Mouse (Mus musculus): ENCODE data around the gene Spsb4. TPM values are rescaled to one million over a fixed set of nuclear protein-coding genes. Genes with fewer than 3 reads are reported as not detected.

Spsb4 gene
- total and polyA plus RNA-seq, 3 experiments, result not detected

GRCm38 (mm10) chr9:96954063-96954809 is 64.4 kb downstream of the Spsb4 start:
- H3K79me2 ChIP-seq (ENCODE audit: control insufficient read depth, insufficient read depth, low read length, poor library complexity), result no peaks in the 10 kb centered on the region
- no peaks in the 10 kb centered on the region for H3K4me1 ChIP-seq (ENCODE audit: control insufficient read depth in 1 of 2, insufficient read depth in 2 of 2, low read length in 2 of 2)
- TF ChIP-seq E2F4 (IDR thresholded peaks at IDR 0.05; ENCODE audit: borderline replicate concordance, low read depth, low read length) (no peak), UBTF (IDR thresholded peaks at IDR 0.05; ENCODE audit: borderline replicate concordance, insufficient read depth, low read depth, low read length) (no peak), MEF2A (IDR thresholded peaks at IDR 0.05; ENCODE audit: extremely low read depth, insufficient replicate concordance, low read depth, low read length, poor library complexity, severe bottlenecking) (no peak), ZMIZ1 (IDR thresholded peaks at IDR 0.05; ENCODE audit: low read depth, low read length) (no peak), JUND (IDR thresholded peaks at IDR 0.05; ENCODE audit: low read depth, low read length) (no peak), GABPA (IDR thresholded peaks at IDR 0.05; ENCODE audit: low read depth, low read length) (no peak), GATA1 (IDR thresholded peaks at IDR 0.05; ENCODE audit: low read depth, low read length) (no peak), KAT2A (conservative IDR thresholded peaks at IDR 0.05; ENCODE audit: low read depth, low read length) (no peak), POLR2AphosphoS5 (IDR thresholded peaks at IDR 0.05; ENCODE audit: borderline replicate concordance, low read depth, low read length) (no peak), ZC3H11A (IDR thresholded peaks at IDR 0.05; ENCODE audit: low read depth, low read length) (no peak), SMC3 (IDR thresholded peaks at IDR 0.05; ENCODE audit: low read depth, low read length) (no peak), POLR2A (IDR thresholded peaks at IDR 0.05; ENCODE audit: control insufficient read depth in 1 of 2, insufficient read depth in 1 of 2, low read depth in 1 of 2, low read length in 2 of 2, poor library complexity in 1 of 2) (no peak), MYC (IDR thresholded peaks at IDR 0.05; ENCODE audit: low read depth, low read length) (no peak), ZKSCAN1 (IDR thresholded peaks at IDR 0.05; ENCODE audit: low read depth, low read length) (no peak)
- H3K27me3 ChIP-seq (ENCODE audit: control insufficient read depth in 1 of 2, insufficient read depth in 2 of 2, low read length in 2 of 2), result no peaks in the 10 kb centered on the region
- no peak overlapping the region for H3K4me3 ChIP-seq (ENCODE audit: control insufficient read depth in 1 of 2, insufficient read depth in 1 of 2, low read depth in 2 of 2, low read length in 2 of 2)
- H3K36me3 ChIP-seq (ENCODE audit: control insufficient read depth in 1 of 2, insufficient read depth in 2 of 2, low read length in 2 of 2), result no peaks in the 10 kb centered on the region
- no peak overlapping the region for H3K27ac ChIP-seq (ENCODE audit: control insufficient read depth, low read depth, low read length)
- no peaks in the 10 kb centered on the region for H3K9me3 ChIP-seq (replicated peaks; ENCODE audit: insufficient read depth, low read length)
- H3K9ac ChIP-seq (ENCODE audit: control insufficient read depth, low read depth, low read length, poor library complexity, severe bottlenecking), result no peak overlapping the region
- no peak for DNase-seq (ENCODE audit: low read depth, low spot score)

GRCm38 (mm10) chr9:96953443-96953842 is 65.2 kb downstream of the Spsb4 start:
- DNase-seq (ENCODE audit: low read depth, low spot score), result no peak
- H3K4me1 ChIP-seq (ENCODE audit: control insufficient read depth in 1 of 2, insufficient read depth in 2 of 2, low read length in 2 of 2), result no peaks in the 10 kb centered on the region
- no peaks in the 10 kb centered on the region for H3K36me3 ChIP-seq (ENCODE audit: control insufficient read depth in 1 of 2, insufficient read depth in 2 of 2, low read length in 2 of 2)
- no peak for TF ChIP-seq TCF12 (IDR thresholded peaks at IDR 0.05; ENCODE audit: low read depth, low read length)
- no peak overlapping the region for H3K27ac ChIP-seq (ENCODE audit: control insufficient read depth, low read depth, low read length)
- no peaks in the 10 kb centered on the region for H3K79me2 ChIP-seq (ENCODE audit: control insufficient read depth, insufficient read depth, low read length, poor library complexity)
- H3K9me3 ChIP-seq (replicated peaks; ENCODE audit: insufficient read depth, low read length), result no peaks in the 10 kb centered on the region
- H3K4me3 ChIP-seq (ENCODE audit: control insufficient read depth in 1 of 2, insufficient read depth in 1 of 2, low read depth in 2 of 2, low read length in 2 of 2), result no peak overlapping the region
- no peak overlapping the region for H3K9ac ChIP-seq (ENCODE audit: control insufficient read depth, low read depth, low read length, poor library complexity, severe bottlenecking)
- H3K27me3 ChIP-seq (ENCODE audit: control insufficient read depth in 1 of 2, insufficient read depth in 2 of 2, low read length in 2 of 2), result no peaks in the 10 kb centered on the region

Measured in MEL (cell line).